Mouse (Mus musculus): ENCODE results near the gene Eif5.
A peak's percentile ranks its signal among the peaks of the same experiment; 100 is the strongest.

GRCm38 (mm10) chr12:111574074-111574886 lies 36.5 kb downstream of the Eif5 start, which contains the start of gene Mark3:
- no peak for TF ChIP-seq CTCF (IDR thresholded peaks at IDR 0.05; ENCODE audit: control insufficient read depth, insufficient read depth, insufficient replicate concordance, low read depth, low read length)
- TF ChIP-seq POLR2A (IDR thresholded peaks at IDR 0.05; ENCODE audit: control insufficient read depth, low read depth, low read length), result peak; percentile 67

Data from testis, adult 2 months (tissue).